Mouse (Mus musculus) G1E-ER4 (cell line): ENCODE measurements around the gene Tut1. TPM values are rescaled to one million over a fixed set of nuclear protein-coding genes. Genes with fewer than 3 reads are reported as not detected.

Experiments used
- GATA1 ChIP-seq: IDR thresholded peaks from one replicate; pipeline ENCODE4 v1.8.0; 2012; ENCODE audit warnings: low read length, inconsistent platforms
- polyA plus RNA-seq: library from polyadenylated mRNA; stranded (reverse); fragments of >175 nt; gene quantifications from 2 replicates; pipeline ENCODE4 v1.2.3, GENCODE M21; 2012

Gene Tut1
- 53.5 and 54.6 TPM in 2 replicates for polyA plus RNA-seq

DNA sequence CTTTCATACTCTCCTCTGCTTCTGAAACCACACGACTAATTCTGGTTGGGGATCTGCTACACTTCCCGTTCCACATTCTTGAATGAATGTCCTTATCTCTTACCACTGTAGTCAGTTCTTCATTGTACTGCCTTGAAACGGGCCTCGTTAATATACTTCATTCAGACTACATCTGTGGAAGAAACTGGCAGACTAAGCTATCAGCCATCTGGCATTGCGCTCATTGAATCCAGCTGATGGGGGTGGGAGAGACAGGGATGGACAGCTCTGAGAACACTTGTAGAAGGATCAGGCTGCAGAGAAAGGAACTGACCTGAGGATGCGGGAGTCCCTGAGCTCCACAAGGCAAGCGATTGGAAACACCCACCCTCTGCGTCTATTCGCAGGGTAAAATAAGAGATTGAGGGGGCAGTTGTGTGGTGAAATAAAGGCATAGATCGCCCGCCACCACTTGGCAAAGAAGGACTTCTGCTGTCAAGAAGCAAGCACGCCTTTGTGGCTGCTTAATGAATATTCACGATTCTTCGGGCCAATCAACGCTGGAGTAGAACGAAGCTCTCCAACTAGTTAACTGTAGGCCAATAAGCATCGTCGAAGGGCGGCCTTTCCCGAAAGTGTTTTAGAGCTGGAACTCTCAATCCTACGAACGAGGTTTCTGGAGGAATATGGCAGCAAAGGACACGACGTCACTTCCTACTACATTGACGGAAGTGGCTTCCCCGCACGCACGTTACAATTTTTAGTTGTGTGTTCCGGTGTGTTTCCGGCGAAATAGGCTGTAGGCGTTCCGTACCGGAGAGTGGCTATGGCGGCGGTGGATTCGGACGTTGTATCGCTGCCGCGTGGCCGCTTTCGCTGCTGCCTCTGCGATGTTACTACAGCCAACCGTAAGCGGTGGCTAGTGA is at the start of gene Tut1:
TSS of gene Tut1 (plus strand) at position 713 of the 905 bp plus-strand sequence.
- no peak for TF ChIP-seq GATA1

DNA sequence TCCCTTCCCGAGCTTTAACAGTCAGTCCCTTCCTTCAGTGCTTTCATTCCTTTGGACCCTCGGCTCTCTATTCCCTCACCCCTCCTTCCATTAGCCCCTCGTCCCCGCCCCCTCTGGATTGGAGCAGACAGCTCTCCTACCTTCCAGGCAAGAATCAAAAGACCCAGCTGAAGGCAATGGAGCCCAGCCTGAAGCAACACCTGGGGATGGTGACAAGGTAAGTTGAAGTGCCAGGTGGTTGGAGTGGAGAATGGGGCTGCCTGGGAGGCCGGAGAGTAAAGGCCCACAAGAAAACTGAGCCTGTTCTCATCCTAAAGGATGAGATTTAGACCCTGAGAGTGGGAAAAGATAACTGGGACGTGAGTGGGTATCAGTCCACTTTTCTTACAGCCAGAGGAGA is 45.1 kb upstream of the Tut1 start:
- no peak for TF ChIP-seq GATA1

DNA sequence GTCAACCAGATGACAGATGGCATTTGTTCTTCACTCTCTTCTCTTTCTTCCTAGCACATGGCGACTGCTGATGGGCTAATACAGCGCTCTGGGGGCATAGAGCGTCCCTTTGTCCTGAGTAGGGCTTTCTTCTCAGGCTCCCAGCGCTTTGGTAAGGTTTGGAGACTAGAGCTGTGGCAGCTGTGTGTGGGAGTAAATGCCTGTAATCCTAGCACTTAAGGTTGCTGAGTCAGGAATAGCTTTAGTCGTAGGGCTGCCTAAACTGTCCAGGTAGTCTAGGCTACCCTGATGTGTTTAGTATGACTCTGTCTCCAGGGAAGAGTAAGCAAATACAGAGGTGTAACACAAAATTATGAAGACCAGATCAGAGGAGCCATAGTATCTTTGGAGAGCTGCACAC is 41.8 kb upstream of the Tut1 start:
- no peak for TF ChIP-seq GATA1

DNA sequence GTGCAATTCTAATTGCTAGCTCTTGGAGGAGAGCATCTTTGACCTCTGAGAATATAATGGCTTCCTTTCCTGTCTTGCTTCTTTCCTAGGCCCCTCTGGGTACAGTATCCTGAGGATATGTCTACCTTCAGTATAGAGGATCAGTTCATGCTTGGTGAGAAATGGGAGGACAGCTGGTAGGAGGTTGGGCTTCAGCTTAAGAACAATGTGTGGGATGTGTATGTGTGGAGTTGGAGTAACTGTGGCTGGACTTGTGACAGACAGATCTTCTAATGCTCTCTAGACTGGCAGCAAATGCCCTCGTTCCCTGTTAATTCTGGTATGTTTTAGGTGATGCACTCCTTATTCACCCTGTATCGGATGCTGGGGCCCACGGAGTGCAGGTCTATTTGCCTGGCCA is 39.4 kb upstream of the Tut1 start:
- no peak for TF ChIP-seq GATA1

DNA sequence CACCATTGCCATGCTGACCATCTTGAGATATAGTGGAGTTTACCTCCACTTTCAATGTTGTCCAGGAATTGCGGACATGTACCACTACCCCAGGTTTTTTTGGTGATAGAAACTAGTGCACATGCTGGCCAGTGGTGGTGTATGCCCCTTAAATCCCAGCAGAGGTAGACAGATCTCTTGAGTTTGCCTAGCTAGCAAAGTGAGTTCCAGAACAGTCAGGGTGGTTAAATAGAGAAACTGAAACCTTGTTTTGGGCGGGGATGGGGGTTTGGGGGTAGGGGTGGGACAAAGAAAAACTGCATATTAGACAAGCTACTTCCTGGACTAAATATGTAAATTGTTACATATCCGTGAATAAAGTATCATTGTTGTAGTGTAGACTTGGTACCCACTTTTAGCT is 34.6 kb upstream of the Tut1 start:
- no peak for TF ChIP-seq GATA1

DNA sequence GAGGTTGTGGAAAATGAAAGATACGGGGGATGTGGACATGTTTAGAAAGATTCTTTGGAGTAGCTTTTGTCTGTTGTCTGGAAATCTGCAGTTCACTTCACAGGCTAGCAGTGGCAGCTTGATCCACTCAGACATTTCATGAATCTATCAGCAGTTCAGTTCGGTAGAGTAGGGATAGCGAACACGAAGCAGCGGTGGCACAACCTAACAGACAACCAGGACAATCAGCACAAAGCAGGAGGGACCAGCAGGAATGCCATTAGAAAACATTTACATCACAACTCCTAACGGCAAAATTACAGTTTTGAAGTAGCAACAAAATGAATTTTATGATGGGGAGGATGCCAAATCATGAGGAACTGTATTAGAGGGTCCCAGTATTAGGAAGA is 34.0 kb upstream of the Tut1 start:
- TF ChIP-seq GATA1, result no peak

DNA sequence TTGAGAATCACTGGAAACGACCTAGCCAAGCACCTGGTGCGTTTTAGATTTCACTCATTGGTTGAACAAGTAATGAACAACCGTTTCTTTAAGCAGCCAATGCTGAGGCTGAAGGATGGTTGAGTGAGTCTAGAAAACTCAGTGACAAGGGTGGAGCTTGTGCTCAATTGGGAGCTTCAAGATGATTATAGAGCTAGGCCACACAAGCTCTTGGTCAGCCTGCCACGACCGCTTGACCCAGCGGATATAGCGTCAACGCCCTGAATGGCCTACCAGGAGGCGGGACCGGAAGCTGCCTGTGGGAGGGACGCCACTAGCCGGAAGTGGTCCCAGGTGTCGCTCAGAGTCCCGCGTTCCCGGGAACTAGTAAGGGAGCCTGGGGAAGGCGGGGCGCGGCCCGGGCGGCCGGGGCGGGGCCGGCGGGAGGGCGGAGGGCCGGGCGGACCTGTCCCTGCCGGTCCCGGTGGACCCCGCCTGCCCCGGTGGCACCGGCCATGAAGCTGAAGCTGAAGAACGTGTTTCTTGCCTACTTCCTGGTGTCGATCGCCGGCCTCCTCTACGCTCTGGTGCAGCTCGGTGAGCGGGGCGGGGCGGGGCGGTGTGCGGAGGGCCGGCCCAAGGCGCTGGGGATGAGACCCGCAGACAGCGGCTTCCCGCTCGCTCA is 33.4 kb upstream of the Tut1 start, which contains the start of gene B3gat3:
TSS of gene B3gat3 (plus strand) at position 302 of the 664 bp plus-strand sequence.
- TF ChIP-seq GATA1, result no peak

DNA sequence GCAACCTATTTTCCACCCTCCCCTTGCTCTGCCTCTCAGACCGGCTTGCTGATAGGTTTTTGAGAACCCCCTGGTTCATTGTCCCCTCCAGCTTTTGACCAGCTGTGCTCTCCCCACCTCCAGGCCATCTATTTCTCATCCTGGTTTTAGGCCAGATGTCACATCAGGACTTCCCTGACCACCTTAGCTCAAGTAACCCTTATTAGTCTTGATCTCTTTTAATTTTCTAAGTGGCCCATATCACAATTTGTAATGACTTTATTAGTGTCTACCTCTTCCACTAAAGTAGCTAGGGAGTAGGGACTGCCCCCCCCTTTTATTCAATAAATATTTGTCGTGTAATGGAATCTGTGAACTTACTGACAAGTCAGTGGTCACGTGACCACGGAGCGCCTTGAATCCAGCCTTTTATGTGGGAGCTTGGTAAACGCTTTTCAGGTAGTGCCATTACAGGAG is 32.8 kb upstream of the Tut1 start:
- no peak for TF ChIP-seq GATA1

DNA sequence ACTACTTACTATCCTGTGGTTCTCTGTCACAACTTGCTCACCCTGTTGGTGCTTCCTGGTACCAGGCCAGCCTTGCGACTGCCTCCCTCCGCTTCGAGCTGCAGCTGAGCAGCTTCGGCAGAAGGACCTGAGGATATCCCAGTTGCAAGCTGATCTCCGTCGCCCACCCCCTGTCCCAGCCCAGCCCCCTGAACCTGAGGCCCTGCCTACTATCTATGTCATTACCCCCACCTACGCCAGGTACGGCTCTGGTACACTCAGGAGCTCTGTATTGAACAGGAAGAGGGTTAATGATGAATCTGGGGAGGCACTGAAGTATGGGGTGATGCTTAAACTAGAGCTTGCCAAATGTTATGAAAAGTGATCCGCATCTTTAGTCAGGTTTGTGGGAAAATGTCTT is 31.9 kb upstream of the Tut1 start:
- no peak for TF ChIP-seq GATA1

DNA sequence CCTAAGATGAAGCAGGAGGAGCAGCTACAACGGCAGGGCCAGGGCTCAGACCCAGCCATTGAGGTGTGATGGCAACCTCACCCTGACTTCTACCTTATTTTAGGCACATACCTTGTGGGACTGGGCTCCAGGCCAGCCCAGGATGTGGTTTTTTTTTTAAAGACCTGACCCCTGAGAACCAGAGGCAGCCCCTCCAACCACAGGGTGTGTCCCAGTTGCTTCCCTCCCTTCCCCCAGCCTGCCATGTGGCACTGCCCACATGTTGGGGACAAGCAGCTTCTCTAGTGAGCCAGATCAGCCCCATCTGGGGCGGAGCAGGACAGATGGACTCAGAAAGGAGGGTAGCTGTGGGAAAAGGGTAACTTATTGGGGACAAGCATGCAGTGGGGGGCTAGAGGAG is 26.9 kb upstream of the Tut1 start:
- no peak for TF ChIP-seq GATA1

DNA sequence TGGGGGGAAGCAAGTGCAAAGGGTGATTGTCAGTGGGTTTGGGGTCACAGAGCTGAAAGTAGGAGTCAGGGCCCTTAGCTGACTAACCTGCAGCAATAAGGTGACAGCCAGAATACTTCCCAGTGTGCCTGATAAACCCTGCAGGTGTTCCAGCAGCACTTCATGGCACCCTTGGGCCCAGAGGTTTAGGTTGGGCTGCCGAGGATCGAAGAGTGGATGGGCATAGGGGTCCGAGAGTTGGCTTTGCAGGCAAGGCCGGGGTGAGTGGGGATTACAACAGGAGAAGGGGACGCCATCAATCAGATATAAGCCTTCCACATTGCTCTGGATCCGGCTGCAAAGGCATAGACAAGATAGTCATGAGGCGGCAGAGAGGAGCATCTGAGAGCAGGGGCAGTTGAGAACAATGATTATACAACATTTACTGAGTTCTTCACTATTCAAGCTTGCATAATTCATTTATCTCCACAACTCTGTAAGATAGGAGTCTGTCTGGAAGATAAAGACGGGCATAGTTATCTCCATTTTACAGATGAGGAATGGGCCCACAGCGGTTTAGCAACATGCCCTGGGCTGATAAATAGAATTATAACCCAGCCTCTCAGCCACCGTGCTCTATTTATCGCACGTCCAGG is 25.6 kb upstream of the Tut1 start:
- peak; percentile 99 for TF ChIP-seq GATA1

DNA sequence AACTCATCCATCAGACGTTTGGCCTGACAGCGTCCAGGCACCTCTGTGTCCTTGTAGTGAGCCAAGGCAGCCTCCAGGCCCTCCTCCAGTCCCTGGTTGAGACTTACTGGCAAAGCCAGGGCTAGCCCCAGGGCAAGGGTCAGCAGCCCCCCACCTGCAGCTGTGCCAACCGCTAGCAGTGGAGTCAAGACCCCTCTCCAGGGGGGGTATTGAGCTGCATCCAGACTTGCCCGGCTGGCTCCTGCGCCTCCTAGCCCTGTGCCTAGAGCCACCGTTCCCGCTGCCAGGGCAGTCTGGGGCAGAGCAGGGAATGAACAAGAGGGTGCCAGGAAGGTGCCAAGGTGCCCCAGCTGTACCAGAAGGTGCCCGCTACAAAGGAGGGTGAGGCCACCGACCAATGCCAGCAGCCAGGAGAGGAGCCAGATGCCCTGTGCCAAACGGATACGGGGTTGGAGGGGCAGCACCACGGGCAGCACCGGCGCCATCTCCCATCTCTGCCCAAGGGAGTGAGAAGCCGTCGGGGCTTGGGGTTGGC is 24.9 kb upstream of the Tut1 start:
- no peak for TF ChIP-seq GATA1

DNA sequence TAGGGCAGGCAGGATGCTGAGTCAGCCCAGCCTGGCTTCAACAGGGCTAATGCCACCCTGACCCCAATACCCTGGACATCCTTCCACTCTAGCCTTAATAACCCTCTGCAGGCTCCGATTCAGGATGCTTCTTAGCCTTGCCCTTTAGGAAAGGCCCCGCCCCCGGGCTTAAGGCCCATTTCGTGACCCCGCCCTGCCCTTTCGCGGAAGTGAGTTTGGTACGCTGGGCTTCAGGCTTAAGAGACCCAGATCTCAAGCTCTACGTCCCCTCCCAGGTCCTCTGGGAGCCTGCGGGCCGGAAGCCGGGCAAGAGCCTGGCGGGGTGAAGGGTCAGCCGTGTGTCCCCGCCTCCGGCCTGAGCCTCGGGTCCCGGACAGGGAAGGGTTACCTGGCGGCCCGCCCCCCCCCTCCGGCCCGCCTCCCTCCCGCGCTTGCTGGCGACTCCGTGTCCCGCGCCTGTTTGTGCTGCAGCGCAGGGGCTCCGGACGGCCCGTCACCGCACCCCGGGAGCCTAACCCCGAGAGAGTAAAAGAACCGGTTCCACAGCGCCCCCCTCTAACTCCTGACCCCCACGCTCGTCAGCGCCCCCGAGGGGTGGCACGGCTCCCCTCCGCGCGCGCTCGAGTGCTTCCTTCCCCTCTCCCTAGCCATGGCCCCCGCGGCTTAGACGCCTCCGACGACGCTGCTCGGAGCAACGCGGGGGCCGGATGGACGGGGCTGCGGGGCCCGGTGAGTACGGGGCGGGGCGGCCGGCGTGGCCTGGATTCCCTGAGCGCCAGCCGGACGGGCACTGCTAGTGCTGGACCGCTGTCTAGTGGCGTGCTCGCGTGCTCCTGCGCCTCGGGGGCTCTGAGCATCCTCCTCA is 24.2 kb upstream of the Tut1 start, which contains the start of the genes Rom1 and Eml3:
TSS of gene Rom1 (minus strand) at position 133 of the 865 bp plus-strand sequence.
TSS of gene Eml3 (plus strand) at position 329 of the 865 bp plus-strand sequence.
- no peak for TF ChIP-seq GATA1

DNA sequence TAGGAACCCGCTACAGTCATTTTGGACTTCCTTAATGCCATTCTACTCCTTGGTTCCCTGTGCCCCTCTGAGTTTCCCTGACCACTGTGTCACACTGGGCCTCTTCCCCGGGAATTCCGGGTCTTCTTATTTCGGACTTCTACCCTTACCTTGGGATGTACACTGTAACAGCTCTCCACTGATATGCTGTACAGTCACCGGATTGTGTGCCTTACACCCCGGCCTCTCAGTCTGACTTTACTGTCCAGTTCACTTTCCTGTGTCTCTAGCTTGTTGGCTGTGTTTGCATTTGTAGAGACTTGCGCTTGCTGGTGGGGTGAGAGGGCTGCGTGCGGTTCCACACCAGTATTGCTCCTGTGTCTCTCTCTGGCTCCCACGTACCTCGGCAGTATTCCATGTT is 23.5 kb upstream of the Tut1 start:
- TF ChIP-seq GATA1, result no peak

DNA sequence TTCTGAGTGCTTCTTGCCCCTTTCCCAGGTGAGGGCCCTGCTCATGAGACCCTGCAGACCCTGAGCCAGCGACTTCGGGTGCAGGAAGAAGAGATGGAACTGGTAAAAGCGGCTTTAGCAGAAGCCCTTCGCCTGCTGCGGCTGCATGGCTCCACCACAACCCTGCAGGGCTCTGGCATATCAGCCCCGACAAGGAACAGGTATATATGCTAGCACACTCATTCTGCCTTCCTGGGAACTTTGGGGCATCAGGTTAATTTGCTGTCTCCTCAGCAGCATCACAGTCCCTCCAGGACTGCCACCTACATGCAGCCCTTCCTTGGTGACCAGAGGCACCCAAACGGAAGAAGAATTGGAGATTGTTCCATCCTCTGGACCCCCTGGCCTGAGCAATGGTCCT is 22.9 kb upstream of the Tut1 start:
- no peak for TF ChIP-seq GATA1

DNA sequence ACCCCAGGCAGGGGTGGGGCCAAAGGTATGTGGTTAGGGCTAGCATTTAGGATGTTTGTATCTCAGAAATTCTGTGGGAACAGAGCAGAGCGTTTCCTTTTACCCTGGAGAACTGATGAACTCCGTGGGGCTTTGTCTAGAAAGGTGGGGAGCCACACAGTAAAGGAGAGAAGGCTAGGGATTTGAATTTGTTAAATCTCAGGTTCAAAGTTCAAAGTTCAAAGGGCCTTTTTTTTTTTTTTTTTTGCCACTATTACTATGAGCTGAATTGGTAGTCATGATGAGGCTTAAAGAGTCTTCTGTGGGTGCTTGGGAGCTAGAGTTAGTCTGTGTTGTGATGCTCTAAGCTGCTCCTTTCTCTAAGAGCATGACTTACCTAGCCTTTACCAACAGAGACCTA is 16.9 kb upstream of the Tut1 start:
- no peak for TF ChIP-seq GATA1
